Mouse (Mus musculus) liver, adult 2 months (tissue): ENCODE data around the gene Tssk1. TPM values are rescaled to one million over a fixed set of nuclear protein-coding genes. Genes with fewer than 3 reads are reported as not detected.
A peak's percentile ranks its signal among the peaks of the same experiment; 100 is the strongest.

Source experiments
- DNase-seq: peaks from one replicate; pipeline ENCODE4 v3.0.0-alpha.2; 2011; ENCODE audit warnings: low read depth, low spot score; ENCODE audit errors: extremely low read depth
- H3K27ac ChIP-seq: fragments of 200-500 bp; replicated peaks from 2 replicates; pipeline ENCODE4 v1.5.1; 2012; ENCODE audit warnings: low read depth, mild to moderate bottlenecking, control low read depth, inconsistent platforms, low read length; ENCODE audit not compliant: insufficient read depth
- H3K27me3 ChIP-seq: fragments of 200-500 bp; 2 replicates; pipeline ENCODE4 v1.6.1; 2012; ENCODE audit warnings: mild to moderate bottlenecking, moderate library complexity, low read length, inconsistent platforms; ENCODE audit not compliant: control insufficient read depth, insufficient read depth
- H3K36me3 ChIP-seq: fragments of 200-500 bp; 2 replicates; pipeline ENCODE4 v1.6.1; 2012; ENCODE audit warnings: low read length, inconsistent platforms; ENCODE audit not compliant: control insufficient read depth, insufficient read depth
- H3K4me1 ChIP-seq: fragments of 200-500 bp; 2 replicates; pipeline ENCODE4 v1.6.1; 2011; ENCODE audit warnings: low read length; ENCODE audit not compliant: control insufficient read depth, insufficient read depth
- H3K4me3 ChIP-seq: fragments of 200-500 bp; 2 replicates; pipeline ENCODE4 v1.5.1; 2011; ENCODE audit warnings: low read depth, mild to moderate bottlenecking, control low read depth, low read length, moderate library complexity; ENCODE audit not compliant: insufficient read depth
- H3K79me2 ChIP-seq: fragments of 200-500 bp; 2 replicates; pipeline ENCODE4 v1.6.1; 2012; ENCODE audit warnings: inconsistent platforms, mild to moderate bottlenecking, low read length, moderate library complexity; ENCODE audit not compliant: control insufficient read depth, insufficient read depth
- H3K9ac ChIP-seq: fragments of 200-500 bp; 2 replicates; pipeline ENCODE4 v1.6.1; 2012; ENCODE audit warnings: low read depth, mild to moderate bottlenecking, control low read depth, inconsistent platforms, low read length
- CTCF ChIP-seq: fragments of 200-500 bp; IDR thresholded peaks from 2 replicates; pipeline ENCODE4 v1.5.1; 2011; ENCODE audit warnings: low read depth, low read length, control low read depth
- POLR2A ChIP-seq: fragments of 200-500 bp; IDR thresholded peaks from 2 replicates; pipeline ENCODE4 v1.6.1; 2011; ENCODE audit warnings: low read length, control low read depth; ENCODE audit not compliant: insufficient read depth; ENCODE audit errors: extremely low read depth
- WGBS: fragments of 180-500 bp; shearing (Covaris S2); methylation state at CpG from one replicate; pipeline ENCODE4 v1.1.7; 2018; 5-methylcytosine and 5-hydroxymethylcytosine counted together
- polyA plus RNA-seq: library from polyadenylated mRNA; depleted of rRNA; stranded (reverse); fragments of >200 nt; gene quantifications from 2 replicates; pipeline ENCODE4 v1.2.3, GENCODE M21; 2012; rRNA removed
- total RNA-seq: library from RNA; depleted of rRNA; stranded (reverse); fragments of >200 nt; gene quantifications from 2 replicates; pipeline ENCODE4 v1.2.3, GENCODE M21; 2014; rRNA removed

Tssk1 gene
- 0.09 and 0.20 TPM in 2 replicates for total RNA-seq
- polyA plus RNA-seq, result 0.04 and 0.06 TPM in 2 replicates

- DNase-seq, result no peak
- peaks cover 19% of the 10 kb centered on the region; the same call in 1 of the 2 replicates for H3K79me2 ChIP-seq
- no peaks in the 10 kb centered on the region for H3K36me3 ChIP-seq
- no peaks in the 10 kb centered on the region for H3K27me3 ChIP-seq
- peaks cover 13% of the 10 kb centered on the region for H3K4me1 ChIP-seq
- no peak within 1 kb of the TSS for H3K9ac ChIP-seq
- no peak within 1 kb of the TSS for H3K27ac ChIP-seq
- 41% methylated on average over 2 of the region's 2 CpGs for WGBS
- no peak within 1 kb of the TSS for H3K4me3 ChIP-seq
- TF ChIP-seq POLR2A (no peak), CTCF (no peak)
These were observed at the start of gene Tssk1 for GRCm38 (mm10) chr16:17893923-17894322. Tssk1 (plus strand) TSS chr16:17894223.

DNA sequence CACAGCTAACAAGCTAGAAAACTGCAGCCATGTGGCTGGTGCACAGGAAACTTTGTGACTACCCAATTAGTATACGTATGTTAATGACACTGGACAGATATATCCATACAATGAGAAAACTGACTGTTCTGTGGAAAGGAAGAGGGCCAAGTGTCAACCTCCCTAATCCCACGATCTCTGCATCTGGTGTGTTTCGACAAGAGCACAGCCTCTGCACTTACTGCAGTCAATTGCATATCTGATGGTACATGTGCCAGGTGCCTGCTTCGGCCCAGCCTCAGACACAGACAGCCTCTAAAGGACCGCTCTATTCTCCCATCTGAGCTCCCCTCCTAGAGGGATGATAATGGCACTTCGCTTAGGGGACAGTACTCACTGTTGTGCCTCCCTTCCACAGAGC, 45.6 kb upstream of the Tssk1 start:
- H3K79me2 ChIP-seq, result no peaks in the 10 kb centered on the region
- no peak for DNase-seq

DNA sequence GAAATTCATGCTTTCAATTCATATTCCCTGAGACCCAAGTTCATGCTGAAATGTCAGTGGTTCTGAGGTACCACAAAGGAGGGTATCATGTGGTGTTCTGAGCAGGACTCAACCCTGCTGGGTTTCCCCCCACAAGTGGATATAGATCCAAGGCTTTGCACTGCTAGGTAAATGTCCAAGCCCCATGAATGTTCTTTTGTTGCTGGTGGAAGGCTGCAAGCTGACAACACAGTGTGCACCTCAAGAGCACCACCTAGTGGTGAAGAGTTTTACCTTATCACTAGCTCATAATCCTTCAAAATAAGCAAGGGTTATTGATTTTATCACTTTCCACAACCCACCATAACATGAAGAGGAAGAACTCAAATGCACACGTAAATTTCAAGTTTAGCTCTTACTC, 45.1 kb upstream of the Tssk1 start:
- DNase-seq, result peak; percentile 43
- 41% methylated on average over 1 of the region's 1 CpGs for WGBS
- no peaks in the 10 kb centered on the region for H3K4me1 ChIP-seq

More for the DNA sequence above, 45.6 kb upstream of the Tssk1 start:
- peaks cover 49% of the 10 kb centered on the region for H3K36me3 ChIP-seq
- H3K27ac ChIP-seq, result no peak overlapping the region
- no peak for TF ChIP-seq CTCF
- no peak for TF ChIP-seq POLR2A
- 84% methylated on average over 6 of the region's 6 CpGs for WGBS
- H3K27me3 ChIP-seq, result no peaks in the 10 kb centered on the region
- no peaks in the 10 kb centered on the region for H3K4me1 ChIP-seq
- H3K4me3 ChIP-seq, result no peak overlapping the region
- no peak overlapping the region for H3K9ac ChIP-seq

GRCm38 (mm10) chr16:17849486-17849885, 44.5 kb upstream of the Tssk1 start:
- no peak for TF ChIP-seq CTCF

More for the DNA sequence above, 45.1 kb upstream of the Tssk1 start:
- no peak overlapping the region for H3K27ac ChIP-seq
- no peaks in the 10 kb centered on the region for H3K79me2 ChIP-seq
- no peak overlapping the region for H3K4me3 ChIP-seq
- H3K9ac ChIP-seq, result no peak overlapping the region
- no peak for TF ChIP-seq POLR2A
- peak; percentile 61 for TF ChIP-seq CTCF
- H3K27me3 ChIP-seq, result no peaks in the 10 kb centered on the region
- H3K36me3 ChIP-seq, result peaks cover 50% of the 10 kb centered on the region

DNA sequence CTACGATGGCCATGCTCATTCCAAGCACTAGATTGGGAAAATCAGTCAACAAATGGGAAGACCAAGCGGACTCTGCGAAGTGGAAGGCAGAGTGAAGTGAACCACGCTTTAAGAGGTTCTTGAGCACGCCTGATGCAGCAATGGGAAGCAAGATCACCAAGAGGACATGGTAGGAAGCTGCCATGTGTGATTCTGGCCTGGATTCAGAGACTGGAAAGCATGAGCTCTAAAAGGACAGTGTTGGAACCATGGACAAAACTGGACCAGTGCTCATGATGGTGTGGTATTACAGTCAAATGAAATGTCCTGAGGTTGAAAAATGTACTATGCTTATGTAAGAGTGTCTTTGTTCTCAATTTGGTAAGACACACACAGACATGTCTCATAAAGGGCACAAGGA, 42.7 kb upstream of the Tssk1 start:
- H3K4me1 ChIP-seq, result no peaks in the 10 kb centered on the region
- no peak for DNase-seq
- 97% methylated on average over 5 of the region's 5 CpGs for WGBS
- no peak overlapping the region for H3K27ac ChIP-seq
- no peak for TF ChIP-seq POLR2A
- no peak for TF ChIP-seq CTCF
- H3K27me3 ChIP-seq, result no peaks in the 10 kb centered on the region
- H3K79me2 ChIP-seq, result no peaks in the 10 kb centered on the region
- H3K9ac ChIP-seq, result no peak overlapping the region
- no peak overlapping the region for H3K4me3 ChIP-seq
- H3K36me3 ChIP-seq, result peaks cover 52% of the 10 kb centered on the region

More at GRCm38 (mm10) chr16:17849486-17849885, 44.5 kb upstream of the Tssk1 start:
- 90% methylated on average over 6 of the region's 6 CpGs for WGBS
- Histone ChIP-seq H3K79me2 (no peaks in the 10 kb centered on the region), H3K36me3 (peaks cover 55% of the 10 kb centered on the region), H3K27me3 (no peaks in the 10 kb centered on the region), H3K27ac (no peak overlapping the region), H3K4me3 (no peak overlapping the region), H3K4me1 (no peaks in the 10 kb centered on the region), H3K9ac (no peak overlapping the region)
- no peak for DNase-seq

DNA sequence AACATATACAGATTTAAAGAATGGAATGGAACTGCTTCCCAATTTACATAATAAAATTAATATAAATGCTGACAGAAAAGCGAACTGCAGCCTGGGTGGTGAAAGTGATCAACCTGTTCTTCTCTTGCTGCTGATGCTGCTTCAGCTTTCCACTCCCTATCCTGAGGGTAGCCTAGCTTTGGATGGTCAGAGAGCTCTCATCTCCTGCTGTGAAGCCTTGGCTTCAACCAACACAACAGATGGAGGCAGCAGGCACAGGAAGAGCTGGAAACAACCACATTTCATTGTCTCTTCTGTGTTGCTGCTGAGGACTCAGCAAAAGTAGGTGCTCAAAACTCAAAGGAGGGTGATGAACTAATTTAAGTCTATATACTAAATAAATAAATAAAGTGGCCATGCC, 42.2 kb upstream of the Tssk1 start:
- no peak for TF ChIP-seq POLR2A
- TF ChIP-seq CTCF, result no peak
- Histone ChIP-seq H3K79me2 (no peaks in the 10 kb centered on the region), H3K4me3 (no peak overlapping the region), H3K36me3 (peaks cover 53% of the 10 kb centered on the region), H3K9ac (no peak overlapping the region), H3K27me3 (no peaks in the 10 kb centered on the region), H3K4me1 (no peaks in the 10 kb centered on the region), H3K27ac (no peak overlapping the region)
- 94% methylated on average over 1 of the region's 1 CpGs for WGBS
- DNase-seq, result no peak
